Mouse (Mus musculus) megakaryocyte, embryonic 14.5 days (primary cell): ENCODE measurements around the gene Ncoa3. TPM values are rescaled to one million over a fixed set of nuclear protein-coding genes. Genes with fewer than 3 reads are reported as not detected.
A peak's percentile ranks its signal among the peaks of the same experiment; 100 is the strongest.

Experiments used
- H3K27me3 ChIP-seq: replicated peaks from 2 replicates; pipeline ENCODE3; 2012; ENCODE audit warnings: inconsistent platforms
- H3K36me3 ChIP-seq: replicated peaks from 2 replicates; pipeline ENCODE3; 2012; ENCODE audit warnings: low read length, inconsistent platforms, mixed read lengths
- H3K4me1 ChIP-seq: 2 replicates; pipeline ENCODE4 v1.6.1; 2012; ENCODE audit warnings: inconsistent platforms
- H3K4me3 ChIP-seq: replicated peaks from 2 replicates; pipeline ENCODE3; 2012; ENCODE audit warnings: moderate library complexity, mild to moderate bottlenecking, inconsistent platforms
- H3K9me3 ChIP-seq: 2 replicates; pipeline ENCODE4 v1.6.1; 2012; ENCODE audit warnings: inconsistent platforms
- FLI1 ChIP-seq: IDR thresholded peaks from 2 replicates; pipeline ENCODE4 v1.6.1; 2012; ENCODE audit warnings: low read length, inconsistent platforms, mixed read lengths
- GATA1 ChIP-seq: IDR thresholded peaks from 3 replicates; pipeline ENCODE4 v1.6.1; 2012; ENCODE audit warnings: mixed read lengths, low read length, inconsistent platforms, borderline replicate concordance
- polyA plus RNA-seq: library from polyadenylated mRNA; stranded (reverse); fragments of >175 nt; gene quantifications from 2 replicates; pipeline ENCODE4 v1.2.3, GENCODE M21; 2012; ENCODE audit warnings: low replicate concordance; ENCODE audit not compliant: insufficient read depth

The Ncoa3 gene
- polyA plus RNA-seq, 1 experiment, result 35.4 TPM

DNA sequence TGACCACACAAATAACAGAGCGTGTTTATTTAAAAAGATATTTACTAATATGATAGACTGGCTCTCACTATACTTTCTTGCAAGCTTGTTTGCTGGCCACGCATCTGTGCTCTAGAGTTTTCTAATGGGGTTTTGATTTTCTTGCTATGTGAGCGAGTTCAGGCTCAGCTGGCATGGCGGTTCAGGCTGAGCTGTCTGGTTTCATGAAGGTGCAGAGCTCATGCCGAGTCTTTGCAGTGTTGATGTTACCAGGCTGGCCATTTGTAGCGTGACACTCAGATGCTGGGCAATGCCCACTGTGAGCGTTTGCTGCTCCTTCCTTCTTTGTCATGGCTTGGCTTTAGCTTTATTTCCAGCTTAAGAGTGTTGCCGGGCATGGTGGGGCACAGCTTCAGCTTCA lies 70.0 kb downstream of the Ncoa3 start:
- no peak for TF ChIP-seq FLI1
- TF ChIP-seq GATA1, result no peak
- Histone ChIP-seq H3K4me1 (peaks cover 9% of the 10 kb centered on the region), H3K9me3 (no peaks in the 10 kb centered on the region), H3K4me3 (no peak overlapping the region), H3K36me3 (peaks cover 99% of the 10 kb centered on the region), H3K27me3 (no peaks in the 10 kb centered on the region)

DNA sequence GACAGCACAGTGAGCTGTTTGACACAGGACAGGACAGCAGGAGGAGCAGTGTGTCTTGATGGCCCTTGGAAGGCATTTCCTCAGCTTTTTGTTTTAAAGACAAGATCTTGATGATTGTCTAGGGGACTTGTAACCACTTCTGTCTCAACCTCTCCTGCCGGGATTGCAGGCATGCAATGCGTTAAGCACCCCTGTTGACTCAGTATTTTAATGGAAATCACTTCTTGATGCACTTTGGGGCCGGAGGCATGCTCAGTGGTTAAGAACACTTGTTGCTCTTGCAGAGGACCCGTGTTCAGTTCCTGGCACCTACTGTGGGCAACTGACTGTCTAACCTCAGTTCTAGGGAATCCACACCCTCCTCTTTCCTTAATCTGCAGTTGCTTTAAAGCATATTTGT lies 74.0 kb downstream of the Ncoa3 start:
- H3K4me1 ChIP-seq, result peaks cover 9% of the 10 kb centered on the region; the same call in 1 of the 2 replicates
- no peaks in the 10 kb centered on the region for H3K27me3 ChIP-seq
- no peaks in the 10 kb centered on the region for H3K9me3 ChIP-seq
- no peak overlapping the region for H3K4me3 ChIP-seq
- TF ChIP-seq GATA1 (no peak), FLI1 (no peak)
- peaks cover 99% of the 10 kb centered on the region for H3K36me3 ChIP-seq

DNA sequence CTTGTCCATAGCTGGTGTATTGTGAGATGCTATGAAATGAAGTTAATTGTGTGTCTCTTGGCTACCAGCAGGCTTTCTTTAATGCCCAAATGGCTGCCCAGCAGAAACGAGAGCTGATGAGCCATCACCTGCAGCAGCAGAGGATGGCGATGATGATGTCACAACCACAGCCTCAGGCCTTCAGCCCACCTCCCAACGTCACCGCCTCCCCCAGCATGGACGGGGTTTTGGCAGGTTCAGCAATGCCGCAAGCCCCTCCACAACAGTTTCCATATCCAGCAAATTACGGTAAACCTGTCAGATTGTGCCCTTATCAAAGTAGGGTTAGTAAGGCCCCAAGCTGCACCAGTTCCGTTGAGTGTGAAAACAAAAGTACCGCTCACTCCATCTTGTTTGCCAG lies 75.8 kb downstream of the Ncoa3 start:
- TF ChIP-seq FLI1, result no peak
- no peak for TF ChIP-seq GATA1
- peaks cover 99% of the 10 kb centered on the region for H3K36me3 ChIP-seq
- H3K9me3 ChIP-seq, result no peaks in the 10 kb centered on the region
- no peaks in the 10 kb centered on the region for H3K27me3 ChIP-seq
- H3K4me1 ChIP-seq, result peaks cover 12% of the 10 kb centered on the region
- H3K4me3 ChIP-seq, result no peak overlapping the region

DNA sequence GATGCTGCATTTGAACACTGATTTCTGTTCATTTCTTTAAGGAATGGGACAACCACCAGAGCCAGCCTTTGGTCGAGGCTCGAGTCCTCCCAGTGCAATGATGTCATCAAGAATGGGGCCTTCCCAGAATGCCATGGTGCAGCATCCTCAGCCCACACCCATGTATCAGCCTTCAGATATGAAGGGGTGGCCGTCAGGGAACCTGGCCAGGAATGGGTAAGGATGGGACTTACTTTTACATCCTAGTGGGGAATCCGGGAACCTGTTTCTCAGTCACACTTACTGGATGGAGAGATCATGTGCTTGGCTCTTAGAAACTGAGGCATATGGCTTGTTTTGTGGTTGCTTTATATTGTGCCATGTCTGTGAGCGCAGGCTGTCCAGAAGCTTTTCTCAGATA lies 76.7 kb downstream of the Ncoa3 start:
- Histone ChIP-seq H3K36me3 (peaks cover 95% of the 10 kb centered on the region), H3K9me3 (no peaks in the 10 kb centered on the region), H3K27me3 (no peaks in the 10 kb centered on the region), H3K4me1 (peaks cover 20% of the 10 kb centered on the region), H3K4me3 (no peak overlapping the region)
- no peak for TF ChIP-seq FLI1
- no peak for TF ChIP-seq GATA1

DNA sequence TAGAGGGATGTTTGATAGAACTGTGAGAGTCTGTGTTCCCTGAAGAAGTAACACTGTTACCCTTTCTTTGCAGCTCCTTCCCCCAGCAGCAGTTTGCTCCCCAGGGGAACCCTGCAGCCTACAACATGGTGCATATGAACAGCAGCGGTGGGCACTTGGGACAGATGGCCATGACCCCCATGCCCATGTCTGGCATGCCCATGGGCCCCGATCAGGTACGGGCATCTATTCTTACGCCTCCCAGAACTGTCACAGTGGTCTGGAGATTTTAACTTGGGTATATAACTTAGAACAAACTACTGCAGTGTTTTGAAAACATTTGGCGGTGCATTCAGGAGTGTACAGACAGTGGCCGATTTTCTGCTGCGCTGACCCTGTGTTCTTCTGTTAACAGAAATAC lies 77.3 kb downstream of the Ncoa3 start:
- Histone ChIP-seq H3K27me3 (no peaks in the 10 kb centered on the region), H3K36me3 (peaks cover 93% of the 10 kb centered on the region), H3K4me3 (no peak overlapping the region), H3K9me3 (no peaks in the 10 kb centered on the region), H3K4me1 (peaks cover 26% of the 10 kb centered on the region)
- no peak for TF ChIP-seq GATA1
- TF ChIP-seq FLI1, result no peak

DNA sequence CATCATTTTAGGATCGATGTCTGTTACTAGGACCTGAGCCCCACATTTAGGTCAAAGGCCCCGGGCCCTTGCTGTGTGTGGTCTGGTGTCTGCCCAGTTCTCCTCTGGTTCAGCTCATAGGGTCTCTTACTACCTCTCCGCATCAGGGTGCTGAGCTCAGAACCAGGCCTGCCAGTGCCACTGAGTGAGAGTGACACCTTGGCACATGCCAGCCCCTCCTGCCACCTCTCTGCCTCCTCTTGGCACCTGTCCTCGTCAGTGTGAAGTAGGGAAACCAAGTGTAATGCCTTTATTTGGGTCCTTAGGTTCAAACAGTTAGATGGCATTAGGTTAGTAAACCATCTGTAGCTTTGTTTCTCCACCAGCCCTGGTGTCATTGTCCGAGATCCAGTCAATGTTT lies 79.0 kb downstream of the Ncoa3 start:
- H3K27me3 ChIP-seq, result peaks cover 4% of the 10 kb centered on the region
- H3K36me3 ChIP-seq, result peaks cover 77% of the 10 kb centered on the region
- no peak overlapping the region for H3K4me3 ChIP-seq
- TF ChIP-seq GATA1 (no peak), FLI1 (no peak)
- H3K4me1 ChIP-seq, result peaks cover 37% of the 10 kb centered on the region
- H3K9me3 ChIP-seq, result no peaks in the 10 kb centered on the region

DNA sequence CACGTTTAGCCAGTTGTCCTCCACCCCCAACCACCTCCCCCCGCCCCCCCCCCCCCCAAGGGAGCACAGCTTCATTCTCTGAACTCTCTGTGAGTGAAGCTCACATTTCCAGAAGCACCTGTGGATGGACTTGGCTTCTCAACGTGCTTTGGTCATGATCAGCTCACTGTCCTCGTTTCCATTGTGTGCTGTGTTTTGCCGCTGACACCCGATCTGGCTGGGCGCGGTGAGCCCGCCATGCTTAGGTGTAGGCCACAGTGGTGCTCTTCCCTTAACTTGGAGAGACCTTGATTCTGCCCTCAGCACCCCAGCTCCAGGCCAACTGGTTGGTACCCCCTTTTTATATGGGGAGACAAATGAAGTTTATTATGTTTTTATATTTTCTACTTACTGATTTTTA lies 79.5 kb downstream of the Ncoa3 start:
- Histone ChIP-seq H3K27me3 (peaks cover 8% of the 10 kb centered on the region), H3K9me3 (no peaks in the 10 kb centered on the region), H3K4me1 (peaks cover 41% of the 10 kb centered on the region), H3K4me3 (no peak overlapping the region), H3K36me3 (peaks cover 73% of the 10 kb centered on the region)
- TF ChIP-seq FLI1 (no peak), GATA1 (no peak)

DNA sequence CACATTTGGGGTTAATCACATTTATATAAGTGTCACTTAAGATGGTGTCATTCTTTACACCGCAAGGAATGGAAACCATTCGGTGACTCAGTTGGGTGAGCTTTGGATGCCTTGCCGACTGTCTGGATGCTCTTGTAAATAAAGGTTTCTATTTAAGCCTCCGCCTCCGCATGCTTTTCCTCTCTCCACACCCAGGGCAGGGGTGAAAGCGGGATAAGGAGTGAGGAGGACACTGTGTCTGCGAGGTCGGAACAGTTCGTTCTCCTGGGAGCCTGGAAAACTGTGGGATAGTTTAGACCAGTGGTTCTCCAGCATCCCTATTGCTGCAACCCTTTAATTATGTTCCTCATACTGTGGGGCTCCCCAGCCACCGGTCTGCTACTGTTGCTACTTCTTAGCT lies 80.6 kb downstream of the Ncoa3 start:
- Histone ChIP-seq H3K9me3 (no peaks in the 10 kb centered on the region), H3K4me1 (peaks cover 47% of the 10 kb centered on the region), H3K4me3 (no peak overlapping the region), H3K27me3 (peaks cover 14% of the 10 kb centered on the region), H3K36me3 (peaks cover 61% of the 10 kb centered on the region)
- no peak for TF ChIP-seq GATA1
- TF ChIP-seq FLI1, result no peak

DNA sequence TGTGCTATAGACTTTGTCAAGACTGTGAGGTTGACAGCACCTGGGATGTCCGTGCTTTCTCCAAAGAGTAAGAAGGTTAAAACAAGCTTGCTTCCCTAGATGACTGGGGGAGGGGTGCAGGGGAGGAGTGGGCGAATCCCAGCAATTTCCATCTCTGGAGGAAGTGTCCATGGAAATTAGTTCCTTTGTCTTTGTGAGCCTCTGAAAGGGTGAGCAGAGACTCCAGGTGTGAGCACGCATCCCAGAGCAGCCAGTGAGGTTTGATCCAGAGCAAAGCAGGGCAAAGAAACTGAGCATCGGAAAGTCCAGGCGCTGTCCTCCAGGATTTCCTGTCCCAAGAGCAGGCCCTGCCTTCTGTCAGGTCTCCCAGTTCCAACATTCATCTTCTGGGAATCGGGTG lies 81.9 kb downstream of the Ncoa3 start:
- TF ChIP-seq GATA1 (no peak), FLI1 (no peak)
- H3K9me3 ChIP-seq, result no peaks in the 10 kb centered on the region
- peaks cover 56% of the 10 kb centered on the region for H3K4me1 ChIP-seq
- peaks cover 25% of the 10 kb centered on the region for H3K27me3 ChIP-seq
- no peak overlapping the region for H3K4me3 ChIP-seq
- H3K36me3 ChIP-seq, result peaks cover 49% of the 10 kb centered on the region

DNA sequence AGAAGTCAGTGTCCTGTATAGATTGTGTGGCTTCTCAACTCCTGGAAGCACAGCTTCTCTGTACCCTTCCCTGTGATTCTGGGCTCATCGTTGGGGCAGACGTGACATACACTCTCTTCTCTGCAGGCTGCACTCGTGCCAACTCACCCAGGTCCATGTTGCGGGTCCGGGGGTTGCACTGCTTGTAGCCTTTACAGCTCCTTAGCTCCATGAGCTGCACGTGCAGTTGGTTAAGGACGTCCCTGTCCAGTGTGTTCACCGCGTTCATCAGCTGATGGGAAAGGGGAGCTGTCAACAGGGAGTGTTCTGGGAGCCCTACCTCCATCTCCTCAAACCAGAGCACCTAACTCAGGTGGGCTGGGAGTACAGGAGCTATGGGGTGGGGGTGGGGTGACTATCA lies 84.9 kb downstream of the Ncoa3 start:
- peaks cover 18% of the 10 kb centered on the region for H3K36me3 ChIP-seq
- H3K4me1 ChIP-seq, result peaks cover 77% of the 10 kb centered on the region
- H3K9me3 ChIP-seq, result no peaks in the 10 kb centered on the region
- peaks cover 26% of the 10 kb centered on the region for H3K27me3 ChIP-seq
- no peak overlapping the region for H3K4me3 ChIP-seq
- TF ChIP-seq FLI1 (no peak), GATA1 (no peak)

DNA sequence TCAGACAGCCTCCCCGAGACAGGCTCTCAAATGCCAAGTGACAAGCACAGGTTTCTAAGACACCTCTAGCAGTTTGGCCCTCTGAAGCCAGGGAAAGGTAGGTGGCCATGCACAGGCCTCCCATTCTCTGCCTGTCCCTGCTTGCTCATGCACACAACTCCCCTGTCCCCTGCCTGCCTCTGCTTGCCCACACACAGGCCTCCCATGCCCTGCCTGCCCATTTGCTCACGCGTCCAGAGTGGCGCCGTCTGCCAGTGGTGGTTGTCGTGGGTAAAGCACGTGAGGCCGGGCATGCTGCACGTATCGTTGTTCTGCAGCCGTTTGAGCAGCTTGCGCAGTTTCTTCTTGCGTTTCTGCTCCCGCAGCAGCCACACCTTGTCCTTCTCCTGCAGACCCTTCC lies 86.8 kb downstream of the Ncoa3 start:
- Histone ChIP-seq H3K27me3 (peaks cover 43% of the 10 kb centered on the region), H3K4me3 (peak overlapping the region; percentile 62), H3K9me3 (no peaks in the 10 kb centered on the region), H3K4me1 (peaks cover 70% of the 10 kb centered on the region), H3K36me3 (peaks cover 3% of the 10 kb centered on the region)
- TF ChIP-seq FLI1 (no peak), GATA1 (no peak)
